Mouse (Mus musculus) heart, embryonic 13.5 days (tissue): ENCODE measurements at regions not wholly inside any gene's neighbourhood (a gene's known extent, or its start where the extent isn't known, plus 50 kb on each side); places are given as distances from the start of the nearest gene placed in this dataset.

Source experiments
- ATAC-seq: fragments of 200-750 bp; cut with Nextera tagmentation; 2 replicates; pipeline ENCODE4 v1.8.0; 2017; ENCODE audit warnings: moderate TSS enrichment; ENCODE audit not compliant: insufficient number of reproducible peaks, low FRiP score, low TSS enrichment; ENCODE audit errors: extremely low read depth
- H3K27ac ChIP-seq: fragments of 300-500 bp; sonication (generic); replicated peaks from 2 replicates; pipeline ENCODE4 v1.5.1; 2015; ENCODE audit warnings: moderate library complexity, mild to moderate bottlenecking, inconsistent platforms
- H3K27me3 ChIP-seq: fragments of 300-500 bp; sonication (generic); replicated peaks from 2 replicates; pipeline ENCODE4 v1.6.1; 2015; ENCODE audit warnings: mild to moderate bottlenecking, inconsistent platforms
- H3K36me3 ChIP-seq: fragments of 300-500 bp; sonication (generic); 2 replicates; pipeline ENCODE4 v1.6.1; 2015; ENCODE audit warnings: mild to moderate bottlenecking, inconsistent platforms
- H3K4me1 ChIP-seq: fragments of 300-500 bp; sonication (generic); 2 replicates; pipeline ENCODE4 v1.6.1; 2015; ENCODE audit warnings: inconsistent platforms
- H3K4me2 ChIP-seq: fragments of 300-500 bp; sonication (generic); 2 replicates; pipeline ENCODE4 v1.6.1; 2015; ENCODE audit warnings: inconsistent platforms, mild to moderate bottlenecking, moderate library complexity
- H3K4me3 ChIP-seq: fragments of 300-500 bp; sonication (generic); 2 replicates; pipeline ENCODE4 v1.5.1; 2015; ENCODE audit warnings: moderate library complexity, mild to moderate bottlenecking, inconsistent platforms
- H3K9ac ChIP-seq: fragments of 300-500 bp; sonication (generic); 2 replicates; pipeline ENCODE4 v1.6.1; 2015; ENCODE audit warnings: inconsistent platforms, mild to moderate bottlenecking, moderate library complexity
- H3K9me3 ChIP-seq: fragments of 300-500 bp; sonication (generic); 2 replicates; pipeline ENCODE4 v1.6.1; 2016; ENCODE audit warnings: inconsistent platforms
- WGBS: fragments of 180-500 bp; shearing (Covaris S2); methylation state at CpG from one replicate; pipeline ENCODE4 v1.1.7; 2015; ENCODE audit warnings: mixed read lengths; 5-methylcytosine and 5-hydroxymethylcytosine counted together

GRCm38 (mm10) chr7:137935896-137936295 is 461.6 kb downstream of the Tcerg1l start:
- WGBS, result 48% methylated on average over 3 of the region's 3 CpGs
- peaks cover 1% of the 10 kb centered on the region; the same call in 1 of the 2 replicates for H3K4me1 ChIP-seq
- no peak overlapping the region for H3K4me2 ChIP-seq
- H3K4me3 ChIP-seq, result no peak overlapping the region
- ATAC-seq, result no peak
- H3K27me3 ChIP-seq, result peaks cover 10% of the 10 kb centered on the region; the same call in 1 of the 2 replicates
- H3K9ac ChIP-seq, result no peak overlapping the region
- no peak overlapping the region for H3K27ac ChIP-seq
- H3K36me3 ChIP-seq, result no peaks in the 10 kb centered on the region
- H3K9me3 ChIP-seq, result no peaks in the 10 kb centered on the region

- no peak overlapping the region for H3K4me3 ChIP-seq
Measured at GRCm38 (mm10) chr7:137939116-137939515, 458.4 kb downstream of the Tcerg1l start.

DNA sequence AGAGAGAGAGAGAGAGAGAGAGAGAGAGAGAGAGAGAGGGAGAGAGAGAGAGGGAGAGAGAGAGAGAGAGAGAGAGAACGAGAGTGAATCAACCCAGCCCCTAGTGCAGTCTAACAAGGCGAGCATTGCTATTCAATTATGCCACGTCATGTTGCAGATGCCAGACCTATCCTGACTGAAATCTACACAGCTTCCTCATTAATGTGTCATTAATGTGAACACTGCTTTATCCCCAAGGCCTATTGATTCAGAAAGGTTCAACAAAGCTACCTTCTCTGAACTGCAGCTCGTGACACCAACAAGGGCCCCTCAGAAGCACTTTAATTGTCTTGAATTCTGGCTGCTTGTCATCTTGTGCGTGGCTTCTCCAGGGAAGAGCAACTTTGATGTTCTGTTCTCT is 457.4 kb downstream of the Tcerg1l start:
- 63% methylated on average over 5 of the region's 5 CpGs for WGBS
- ATAC-seq, result no peak

More at GRCm38 (mm10) chr7:137939116-137939515, 458.4 kb downstream of the Tcerg1l start:
- no peaks in the 10 kb centered on the region for H3K4me1 ChIP-seq
- 0 out of 2 replicates have a peak, but pooled peaks cover 3% of the 10 kb centered on the region for H3K27me3 ChIP-seq
- H3K9ac ChIP-seq, result no peak overlapping the region
- no peak overlapping the region for H3K4me2 ChIP-seq
- H3K9me3 ChIP-seq, result no peaks in the 10 kb centered on the region
- no peak for ATAC-seq
- 77% methylated on average over 8 of the region's 8 CpGs for WGBS
- H3K27ac ChIP-seq, result no peak overlapping the region
- no peaks in the 10 kb centered on the region for H3K36me3 ChIP-seq

DNA sequence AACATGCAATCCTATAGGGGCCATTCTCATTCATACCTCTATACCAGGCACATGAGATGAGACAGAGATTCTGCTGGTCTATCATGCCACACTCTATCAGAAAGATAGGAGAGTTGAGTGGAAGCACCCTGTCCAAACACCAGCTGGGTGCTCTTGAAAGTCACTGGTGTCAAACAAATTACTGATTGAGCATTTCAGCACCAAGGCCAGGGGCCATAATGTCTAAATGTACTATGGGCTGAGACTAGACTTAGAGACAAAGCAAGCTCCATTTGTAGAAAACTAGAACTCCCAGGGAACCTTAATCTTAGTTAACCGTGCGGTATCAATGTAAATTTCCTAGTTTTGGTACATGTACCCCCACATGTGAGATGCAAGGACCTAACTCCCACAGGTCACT is 452.5 kb downstream of the Tcerg1l start:
- Histone ChIP-seq H3K9me3 (no peaks in the 10 kb centered on the region), H3K9ac (no peak overlapping the region), H3K4me2 (no peak overlapping the region), H3K4me3 (no peak overlapping the region), H3K4me1 (no peaks in the 10 kb centered on the region), H3K27ac (no peak overlapping the region), H3K27me3 (no peaks in the 10 kb centered on the region), H3K36me3 (no peaks in the 10 kb centered on the region)
- ATAC-seq, result no peak
- 78% methylated on average over 2 of the region's 2 CpGs for WGBS

More for the DNA sequence above, 457.4 kb downstream of the Tcerg1l start:
- Histone ChIP-seq H3K9ac (no peak overlapping the region), H3K36me3 (no peaks in the 10 kb centered on the region), H3K4me3 (no peak overlapping the region), H3K27me3 (0 out of 2 replicates have a peak, but pooled peaks cover 3% of the 10 kb centered on the region), H3K4me2 (no peak overlapping the region), H3K27ac (no peak overlapping the region), H3K9me3 (no peaks in the 10 kb centered on the region), H3K4me1 (no peaks in the 10 kb centered on the region)

DNA sequence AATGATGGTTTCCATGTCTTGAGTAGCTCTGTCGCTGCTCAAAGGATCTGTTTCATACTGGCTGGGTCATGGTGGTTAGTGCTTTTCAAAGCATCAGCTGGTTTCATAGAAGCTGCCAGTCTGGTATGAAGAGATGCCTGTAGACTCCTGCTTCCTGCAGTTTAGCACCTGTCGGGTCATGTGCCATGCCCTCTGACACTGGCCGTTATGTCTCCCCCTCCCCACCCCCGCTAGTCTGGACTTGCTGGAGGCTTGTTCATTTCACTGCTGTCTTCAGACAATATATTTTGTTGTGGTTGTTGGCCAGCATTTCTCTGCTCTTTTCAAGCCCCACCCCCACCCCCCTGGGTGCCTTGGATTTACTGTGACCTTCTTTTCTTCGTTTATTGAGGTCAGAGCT is 450.1 kb downstream of the Tcerg1l start:
- H3K27ac ChIP-seq, result no peak overlapping the region
- H3K9ac ChIP-seq, result no peak overlapping the region
- no peaks in the 10 kb centered on the region for H3K27me3 ChIP-seq
- 51% methylated on average over 5 of the region's 5 CpGs for WGBS
- no peak for ATAC-seq
- H3K4me2 ChIP-seq, result no peak overlapping the region
- no peaks in the 10 kb centered on the region for H3K9me3 ChIP-seq
- H3K36me3 ChIP-seq, result no peaks in the 10 kb centered on the region
- no peak overlapping the region for H3K4me3 ChIP-seq
- H3K4me1 ChIP-seq, result no peaks in the 10 kb centered on the region

DNA sequence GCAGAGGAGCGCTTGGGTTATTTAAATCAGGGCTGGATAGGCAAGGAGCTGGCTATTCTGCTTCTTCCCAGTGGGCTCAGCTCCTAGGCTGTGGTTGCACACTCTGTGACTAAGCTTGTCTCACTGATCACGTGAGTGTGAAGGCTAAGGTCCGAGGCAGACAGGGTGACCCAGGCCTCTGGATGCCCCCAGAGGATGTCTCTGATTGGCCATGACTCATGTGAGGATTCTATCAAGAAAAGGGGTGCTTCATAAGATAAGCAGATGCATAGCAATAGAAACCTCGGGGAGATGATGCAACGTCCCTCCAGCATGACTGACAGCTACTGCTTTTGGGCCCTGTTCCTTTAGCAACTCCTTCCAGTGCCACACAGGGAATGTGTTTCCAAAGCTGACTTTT is 440.2 kb downstream of the Tcerg1l start:
- Histone ChIP-seq H3K4me3 (no peak overlapping the region), H3K27ac (no peak overlapping the region), H3K9ac (no peak overlapping the region), H3K27me3 (no peaks in the 10 kb centered on the region), H3K9me3 (no peaks in the 10 kb centered on the region), H3K4me1 (no peaks in the 10 kb centered on the region), H3K4me2 (no peak overlapping the region), H3K36me3 (no peaks in the 10 kb centered on the region)
- ATAC-seq, result no peak
- WGBS, result 44% methylated on average over 5 of the region's 5 CpGs

- H3K9ac ChIP-seq, result no peak overlapping the region
- H3K4me3 ChIP-seq, result no peak overlapping the region
- H3K4me1 ChIP-seq, result no peaks in the 10 kb centered on the region
- H3K9me3 ChIP-seq, result no peaks in the 10 kb centered on the region
- no peaks in the 10 kb centered on the region for H3K27me3 ChIP-seq
- WGBS, result 67% methylated on average over 5 of the region's 5 CpGs
- no peak overlapping the region for H3K27ac ChIP-seq
- ATAC-seq, result no peak
- no peaks in the 10 kb centered on the region for H3K36me3 ChIP-seq
- no peak overlapping the region for H3K4me2 ChIP-seq
Measured at GRCm38 (mm10) chr7:137957848-137958247, 439.7 kb downstream of the Tcerg1l start.

- H3K27ac ChIP-seq, result no peak overlapping the region
- H3K36me3 ChIP-seq, result no peaks in the 10 kb centered on the region
- H3K4me2 ChIP-seq, result no peak overlapping the region
- H3K4me1 ChIP-seq, result no peaks in the 10 kb centered on the region
- no peaks in the 10 kb centered on the region for H3K9me3 ChIP-seq
- H3K4me3 ChIP-seq, result no peak overlapping the region
- no peak overlapping the region for H3K9ac ChIP-seq
- H3K27me3 ChIP-seq, result no peaks in the 10 kb centered on the region
- ATAC-seq, result no peak
- WGBS, result 41% methylated on average over 3 of the region's 3 CpGs
Measured at GRCm38 (mm10) chr7:137963470-137964095, 433.9 kb downstream of the Tcerg1l start.

- no peak overlapping the region for H3K9ac ChIP-seq
- ATAC-seq, result no peak
- H3K4me2 ChIP-seq, result no peak overlapping the region
- H3K4me3 ChIP-seq, result no peak overlapping the region
- no peaks in the 10 kb centered on the region for H3K9me3 ChIP-seq
- no peaks in the 10 kb centered on the region for H3K36me3 ChIP-seq
- H3K27me3 ChIP-seq, result no peaks in the 10 kb centered on the region
- H3K27ac ChIP-seq, result no peak overlapping the region
- 0 out of 2 replicates have a peak, but pooled peaks cover 2% of the 10 kb centered on the region for H3K4me1 ChIP-seq
- WGBS, result 83% methylated on average over 5 of the region's 5 CpGs
Measured at GRCm38 (mm10) chr7:137974705-137975104, 422.8 kb downstream of the Tcerg1l start.

- Histone ChIP-seq H3K27me3 (no peaks in the 10 kb centered on the region), H3K4me3 (no peak overlapping the region), H3K36me3 (no peaks in the 10 kb centered on the region), H3K9ac (no peak overlapping the region), H3K4me2 (no peak overlapping the region), H3K4me1 (no peaks in the 10 kb centered on the region), H3K9me3 (no peaks in the 10 kb centered on the region), H3K27ac (no peak overlapping the region)
- ATAC-seq, result no peak
- WGBS, result 43% methylated on average over 1 of the region's 1 CpGs
Measured at GRCm38 (mm10) chr7:137977527-137977926, 420.0 kb downstream of the Tcerg1l start.

DNA sequence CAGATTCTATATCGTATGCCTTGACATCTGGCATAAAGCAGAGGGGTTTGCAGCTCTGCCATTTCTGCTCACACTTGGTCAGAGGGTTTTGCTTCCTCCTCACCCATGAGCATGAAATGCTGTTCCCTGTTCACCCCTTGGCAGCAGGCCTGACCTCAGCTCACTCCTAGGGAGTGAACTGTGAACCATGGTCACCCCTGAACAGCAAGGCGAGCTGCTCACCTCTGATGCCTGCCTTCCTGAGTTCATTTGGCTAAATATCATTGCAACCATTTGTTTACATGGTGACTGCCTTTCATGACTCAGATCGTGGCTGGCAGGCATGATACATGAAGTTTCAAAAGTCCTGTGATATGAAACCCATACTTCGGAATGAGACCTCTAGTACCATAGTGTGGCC is 418.2 kb downstream of the Tcerg1l start:
- H3K36me3 ChIP-seq, result no peaks in the 10 kb centered on the region
- H3K4me1 ChIP-seq, result no peaks in the 10 kb centered on the region
- H3K9me3 ChIP-seq, result no peaks in the 10 kb centered on the region
- no peak overlapping the region for H3K9ac ChIP-seq
- no peak overlapping the region for H3K4me3 ChIP-seq
- ATAC-seq, result no peak
- H3K27ac ChIP-seq, result no peak overlapping the region
- H3K4me2 ChIP-seq, result no peak overlapping the region
- H3K27me3 ChIP-seq, result no peaks in the 10 kb centered on the region
- WGBS, result 74% methylated on average over 4 of the region's 4 CpGs

- Histone ChIP-seq H3K27me3 (no peaks in the 10 kb centered on the region), H3K9ac (no peak overlapping the region), H3K4me3 (no peak overlapping the region), H3K27ac (no peak overlapping the region), H3K4me1 (no peaks in the 10 kb centered on the region), H3K36me3 (no peaks in the 10 kb centered on the region), H3K4me2 (no peak overlapping the region), H3K9me3 (no peaks in the 10 kb centered on the region)
- no peak for ATAC-seq
- WGBS, result 43% methylated on average over 3 of the region's 3 CpGs
Measured at GRCm38 (mm10) chr7:138005806-138006205, 391.7 kb downstream of the Tcerg1l start.
